Mouse (Mus musculus) stomach, postnatal 0 days (tissue): ENCODE data around the gene Ctsw.

Experiments
- CTCF ChIP-seq: IDR thresholded peaks from 2 replicates; pipeline ENCODE4 v1.5.1; 2016; ENCODE audit warnings: antibody characterized with exemption, low read depth, mild to moderate bottlenecking, moderate library complexity
- EP300 ChIP-seq: optimal IDR thresholded peaks from 2 replicates; pipeline ENCODE3; 2016; ENCODE audit warnings: antibody characterized with exemption

- TF ChIP-seq CTCF (no peak), EP300 (no peak)
Measured at GRCm38 (mm10) chr19:5419630-5420029, 48.7 kb downstream of the Ctsw start.
